Mouse (Mus musculus) cerebellum, adult 2 months (tissue): ENCODE data around the gene Med13l. TPM values are rescaled to one million over a fixed set of nuclear protein-coding genes. Genes with fewer than 3 reads are reported as not detected.

Experiments
- DNase-seq, 2 experiments: peaks; one replicate each; pipeline ENCODE4 v3.0.0; 2021
- H3K27ac ChIP-seq: fragments of 200-500 bp; 2 replicates; pipeline ENCODE4 v1.5.1; 2012; ENCODE audit warnings: low read length, control low read depth, inconsistent platforms; ENCODE audit not compliant: insufficient read depth
- H3K27me3 ChIP-seq: fragments of 200-500 bp; 2 replicates; pipeline ENCODE4 v1.6.1; 2012; ENCODE audit warnings: inconsistent platforms, mild to moderate bottlenecking, low read length, moderate library complexity; ENCODE audit not compliant: control insufficient read depth, insufficient read depth
- H3K4me1 ChIP-seq: fragments of 200-500 bp; 2 replicates; pipeline ENCODE4 v1.6.1; 2011; ENCODE audit warnings: low read length; ENCODE audit not compliant: control insufficient read depth, insufficient read depth
- H3K4me3 ChIP-seq: fragments of 200-500 bp; replicated peaks from 2 replicates; pipeline ENCODE3; 2011; ENCODE audit warnings: mild to moderate bottlenecking, low read depth, low read length, control low read depth; ENCODE audit not compliant: insufficient read depth
- CTCF ChIP-seq: fragments of 200-500 bp; IDR thresholded peaks from 2 replicates; pipeline ENCODE4 v1.5.1; 2011; ENCODE audit warnings: low read depth, mild to moderate bottlenecking, control low read depth, low read length, moderate library complexity, borderline replicate concordance; ENCODE audit not compliant: insufficient read depth
- POLR2A ChIP-seq: fragments of 200-500 bp; IDR thresholded peaks from 2 replicates; pipeline ENCODE4 v1.6.1; 2011; ENCODE audit warnings: low read length, control low read depth, borderline replicate concordance; ENCODE audit not compliant: insufficient read depth
- WGBS: fragments of 180-500 bp; shearing (Covaris S2); methylation state at CpG from one replicate; pipeline ENCODE4 v1.1.7; 2018; 5-methylcytosine and 5-hydroxymethylcytosine counted together
- polyA plus RNA-seq: library from polyadenylated mRNA; depleted of rRNA; stranded (reverse); fragments of >200 nt; gene quantifications from 2 replicates; pipeline ENCODE4 v1.2.3, GENCODE M21; 2012

Gene Med13l
- polyA plus RNA-seq, 1 experiment: 22.7 TPM

GRCm38 (mm10) chr5:118686021-118686420, 125.5 kb downstream of the Med13l start:
- TF ChIP-seq CTCF (no peak), POLR2A (no peak)
- no peaks in the 10 kb centered on the region for H3K27me3 ChIP-seq
- DNase-seq: no peak
- no peak overlapping the region for H3K27ac ChIP-seq
- WGBS: 51% methylated on average over 4 of the region's 4 CpGs
- peaks cover 29% of the 10 kb centered on the region for H3K4me1 ChIP-seq
- no peak overlapping the region for H3K4me3 ChIP-seq

DNA sequence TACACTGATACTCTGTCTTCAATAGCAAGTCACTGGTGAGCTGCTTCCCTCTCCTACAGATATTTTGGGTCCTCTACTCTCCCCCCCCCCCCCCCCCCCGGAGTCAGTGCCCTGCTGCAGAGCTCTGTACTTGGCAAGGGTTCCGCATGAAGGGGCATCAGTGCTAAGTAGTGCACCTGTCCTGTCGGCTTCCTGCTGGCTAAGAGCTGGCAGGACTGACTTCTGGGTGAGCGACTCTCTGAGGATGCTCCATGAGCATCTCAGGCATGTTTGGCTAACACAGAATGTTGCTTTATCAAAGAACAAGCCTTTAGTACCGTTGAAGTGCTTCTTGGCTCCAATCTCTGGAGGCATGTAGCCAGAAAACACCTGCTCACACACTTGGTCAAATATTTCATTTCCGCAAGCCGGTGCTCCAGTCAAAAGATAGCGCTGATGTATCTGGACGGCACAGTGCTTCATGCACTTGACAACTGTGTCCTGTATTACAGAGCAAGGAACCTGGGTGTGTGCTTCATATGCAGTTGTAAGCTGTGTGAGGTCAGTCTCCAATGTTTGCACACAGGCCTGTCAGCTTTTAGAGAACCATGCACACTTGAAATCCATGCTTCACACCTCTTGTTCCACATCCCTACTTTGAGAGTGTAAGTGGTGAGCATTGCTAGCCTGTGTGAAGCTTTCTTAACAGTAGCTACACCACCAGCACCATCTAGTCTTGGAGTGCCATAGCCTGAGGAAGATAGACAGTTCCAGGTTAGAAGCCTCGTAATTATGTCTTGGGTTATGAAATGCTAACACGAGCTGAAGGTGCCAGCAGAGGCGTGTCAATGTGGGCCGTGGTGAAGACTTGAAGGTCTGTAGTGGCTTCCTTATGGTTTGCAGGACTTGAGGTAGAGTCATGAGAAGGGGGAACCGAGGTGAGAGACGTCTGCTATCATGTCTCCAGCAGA, 128.7 kb downstream of the Med13l start:
- 40% methylated on average over 15 of the region's 15 CpGs for WGBS
- Histone ChIP-seq H3K27ac (no peak overlapping the region), H3K4me3 (no peak overlapping the region), H3K4me1 (peaks cover 29% of the 10 kb centered on the region), H3K27me3 (no peaks in the 10 kb centered on the region)
- TF ChIP-seq CTCF (no peak), POLR2A (no peak)
- DNase-seq: peak; percentile 74 to 88

- WGBS: 96% methylated on average over 10 of the region's 10 CpGs
- no peak for DNase-seq
Measured at GRCm38 (mm10) chr5:118691025-118691709, 130.7 kb downstream of the Med13l start.

GRCm38 (mm10) chr5:118691710-118692040, 131.2 kb downstream of the Med13l start:
- no peak for TF ChIP-seq POLR2A
- no peak for TF ChIP-seq CTCF
- peaks cover 23% of the 10 kb centered on the region for H3K4me1 ChIP-seq
- no peak for DNase-seq
- H3K4me3 ChIP-seq: no peak overlapping the region
- 61% methylated on average over 7 of the region's 7 CpGs for WGBS
- no peak overlapping the region for H3K27ac ChIP-seq
- no peaks in the 10 kb centered on the region for H3K27me3 ChIP-seq

More at GRCm38 (mm10) chr5:118691025-118691709, 130.7 kb downstream of the Med13l start:
- Histone ChIP-seq H3K27ac (no peak overlapping the region), H3K4me1 (peaks cover 21% of the 10 kb centered on the region), H3K4me3 (no peak overlapping the region), H3K27me3 (no peaks in the 10 kb centered on the region)
- TF ChIP-seq POLR2A (no peak), CTCF (no peak)

GRCm38 (mm10) chr5:118693996-118694395, 133.5 kb downstream of the Med13l start:
- no peak for TF ChIP-seq POLR2A
- no peak for TF ChIP-seq CTCF
- 92% methylated on average over 9 of the region's 9 CpGs for WGBS
- DNase-seq: no peak
- Histone ChIP-seq H3K27me3 (no peaks in the 10 kb centered on the region), H3K4me1 (peaks cover 20% of the 10 kb centered on the region), H3K4me3 (no peak overlapping the region), H3K27ac (no peak overlapping the region)

DNA sequence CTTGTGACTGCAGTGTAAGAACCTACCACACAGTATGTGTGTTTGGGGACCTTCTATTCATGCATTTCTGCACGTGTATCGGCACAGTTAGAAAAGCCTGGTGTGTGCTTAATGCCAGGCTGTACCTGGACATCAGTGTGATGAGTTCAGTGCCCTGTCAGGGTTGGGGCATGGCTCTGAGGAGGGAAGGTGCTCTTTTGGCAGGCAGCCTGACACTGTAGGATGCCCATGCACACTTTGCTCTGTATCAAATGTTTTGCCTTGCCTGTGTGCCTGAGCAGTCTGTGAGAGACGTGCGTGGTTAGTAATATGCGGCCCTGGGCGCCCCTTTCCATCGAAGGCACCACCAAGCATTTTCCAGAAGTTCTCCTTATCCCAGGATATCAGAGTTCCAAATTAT, 136.6 kb downstream of the Med13l start:
- Histone ChIP-seq H3K4me3 (no peak overlapping the region), H3K27me3 (no peaks in the 10 kb centered on the region), H3K4me1 (peaks cover 13% of the 10 kb centered on the region), H3K27ac (no peak overlapping the region)
- DNase-seq: peak; percentile 48 to 61
- 41% methylated on average over 7 of the region's 7 CpGs for WGBS
- TF ChIP-seq POLR2A (no peak), CTCF (no peak)

GRCm38 (mm10) chr5:118700978-118701377, 140.5 kb downstream of the Med13l start:
- DNase-seq: no peak
- Histone ChIP-seq H3K27me3 (no peaks in the 10 kb centered on the region), H3K27ac (no peak overlapping the region), H3K4me1 (peaks cover 19% of the 10 kb centered on the region), H3K4me3 (no peak overlapping the region)
- TF ChIP-seq CTCF (no peak), POLR2A (no peak)
- WGBS: 95% methylated on average over 4 of the region's 4 CpGs
